Mouse (Mus musculus): ENCODE results near the gene Clasp2. TPM values are rescaled to one million over a fixed set of nuclear protein-coding genes. Genes with fewer than 3 reads are reported as not detected.
"Not testable (repeated sequence)": the region's sequence is repeated elsewhere in the genome, so short reads cannot be mapped to it uniquely, and the experiment has no call there.

Clasp2 gene
- total RNA-seq, 2 experiments from 2014 or later, result 212 TPM

GRCm38 (mm10) chr9:113837461-113837860 is 96.2 kb downstream of the Clasp2 start:
- no peak overlapping the region for H3K4me3 ChIP-seq
- TF ChIP-seq CTCF (IDR thresholded peaks at IDR 0.05), result no peak
- no peak overlapping the region for H3K27ac ChIP-seq
- intact Hi-C loops (cut with DNase I), result loop anchor here (5.0 kb wide), 1 partner anchor 55 kb away; no protein-coding TSS in a partner anchor
- DNase-seq (ENCODE audit: extremely low spot score in 1 of 2, low spot score in 2 of 2), result no peak

GRCm38 (mm10) chr9:113844029-113844428 is 102.8 kb downstream of the Clasp2 start:
- intact Hi-C loops (cut with DNase I), result no loop called here
- no peak for DNase-seq (ENCODE audit: extremely low spot score in 1 of 2, low spot score in 2 of 2)

GRCm38 (mm10) chr9:113855441-113855840 is 114.2 kb downstream of the Clasp2 start:
- intact Hi-C loops (cut with DNase I), result no loop called here
- H3K4me3 ChIP-seq, result no peak overlapping the region
- no peak overlapping the region for H3K27ac ChIP-seq
- DNase-seq (ENCODE audit: extremely low spot score in 1 of 2, low spot score in 2 of 2), result no peak
- no peak for TF ChIP-seq CTCF (IDR thresholded peaks at IDR 0.05)

More at GRCm38 (mm10) chr9:113844029-113844428, 102.8 kb downstream of the Clasp2 start:
- no peak for TF ChIP-seq CTCF (IDR thresholded peaks at IDR 0.05)
- Histone ChIP-seq H3K4me3 (no peak overlapping the region), H3K27ac (no peak overlapping the region)

GRCm38 (mm10) chr9:113857281-113857928 is 116.1 kb downstream of the Clasp2 start:
- Histone ChIP-seq H3K27ac (no peak overlapping the region), H3K4me3 (no peak overlapping the region)
- DNase-seq (ENCODE audit: extremely low spot score in 1 of 2, low spot score in 2 of 2), result no peak
- intact Hi-C loops (cut with DNase I), result no loop called here
- TF ChIP-seq CTCF (IDR thresholded peaks at IDR 0.05), result no peak

DNA sequence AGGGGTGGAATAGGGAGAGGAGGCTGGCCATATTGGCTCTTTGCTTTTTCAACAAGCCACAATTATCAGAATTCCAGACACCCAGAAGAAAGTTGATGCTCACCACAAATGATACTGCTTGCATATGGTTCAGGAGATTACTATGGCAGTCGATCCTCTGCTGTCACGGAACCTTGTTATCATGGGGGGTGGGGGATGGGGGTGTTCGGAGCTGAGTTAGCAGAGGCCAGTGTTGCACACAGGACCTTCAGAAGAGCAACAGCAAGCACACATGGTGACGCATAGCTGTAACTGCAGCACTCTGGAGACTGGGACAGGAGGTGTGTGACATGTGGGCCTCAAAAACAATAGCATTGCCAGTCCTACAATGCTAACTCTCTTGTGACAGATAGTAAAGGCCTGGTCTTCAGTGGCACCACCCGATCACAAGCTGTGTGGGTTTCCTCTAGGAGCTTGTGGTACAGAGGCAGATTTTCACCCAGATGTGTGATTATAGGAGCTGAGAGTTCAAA is 116.7 kb downstream of the Clasp2 start:
- H3K4me3 ChIP-seq, result no peak overlapping the region
- H3K27ac ChIP-seq, result no peak overlapping the region
- intact Hi-C loops (cut with DNase I), result no loop called here
- no peak for DNase-seq (ENCODE audit: extremely low spot score in 1 of 2, low spot score in 2 of 2)
- no peak for TF ChIP-seq CTCF (IDR thresholded peaks at IDR 0.05)

DNA sequence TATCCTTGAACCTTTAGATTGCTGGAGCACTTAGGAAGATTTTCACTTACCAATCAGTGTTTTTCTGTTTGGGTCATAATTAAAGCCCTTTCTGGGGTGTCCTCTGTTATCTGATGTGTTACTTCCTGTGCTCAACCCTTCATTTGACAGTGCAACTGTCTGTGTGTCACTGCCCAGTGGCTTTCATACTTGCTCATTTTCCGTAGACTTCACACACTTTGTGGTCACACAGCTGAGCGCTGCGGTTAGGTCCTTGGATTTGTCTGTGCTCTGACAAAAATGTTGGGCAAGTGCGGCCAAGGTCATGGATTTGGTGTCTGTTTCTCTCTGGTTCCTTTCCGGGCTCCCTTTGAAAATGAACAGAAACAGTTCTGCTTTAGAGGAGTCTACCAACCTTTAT is 118.1 kb downstream of the Clasp2 start:
- DNase-seq (ENCODE audit: extremely low spot score in 1 of 2, low spot score in 2 of 2), result no peak
- TF ChIP-seq CTCF (IDR thresholded peaks at IDR 0.05), result no peak
- Histone ChIP-seq H3K27ac (0 out of 2 replicates have a peak overlapping the region, but pooled peaks have one; percentile 6), H3K4me3 (no peak overlapping the region)
- intact Hi-C loops (cut with DNase I), result no loop called here

GRCm38 (mm10) chr9:113863370-113863999 is 122.2 kb downstream of the Clasp2 start:
- no peak for DNase-seq (ENCODE audit: extremely low spot score in 1 of 2, low spot score in 2 of 2)
- Histone ChIP-seq H3K27ac (peak overlapping the region; percentile 37; the same call in 1 of the 2 replicates), H3K4me3 (no peak overlapping the region)
- intact Hi-C loops (cut with DNase I), result no loop called here
- no peak for TF ChIP-seq CTCF (IDR thresholded peaks at IDR 0.05)

DNA sequence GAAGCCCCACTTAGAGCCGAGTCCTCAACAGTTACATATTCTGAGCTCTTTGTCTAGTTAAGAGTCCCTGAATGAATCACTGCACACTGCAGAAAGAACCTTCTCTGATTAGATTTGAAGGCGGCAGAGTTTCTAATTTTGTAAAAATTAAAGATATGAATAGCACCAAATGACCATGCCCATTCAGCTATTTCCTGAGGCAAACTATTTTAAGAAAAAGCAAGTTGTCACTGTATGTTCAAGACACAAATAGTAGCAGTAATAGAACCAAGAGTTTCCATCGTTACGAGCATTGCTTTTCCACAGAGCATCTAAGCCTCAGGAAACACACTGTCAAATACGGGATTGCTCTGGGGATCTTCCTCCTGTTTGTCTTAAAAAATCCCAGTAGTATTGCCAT is 126.7 kb downstream of the Clasp2 start:
- Histone ChIP-seq H3K27ac (no peak overlapping the region; the same call in 1 of the 2 replicates), H3K4me3 (no peak overlapping the region)
- TF ChIP-seq CTCF (IDR thresholded peaks at IDR 0.05), result no peak
- intact Hi-C loops (cut with DNase I), result no loop called here
- DNase-seq (ENCODE audit: extremely low spot score in 1 of 2, low spot score in 2 of 2), result no peak

DNA sequence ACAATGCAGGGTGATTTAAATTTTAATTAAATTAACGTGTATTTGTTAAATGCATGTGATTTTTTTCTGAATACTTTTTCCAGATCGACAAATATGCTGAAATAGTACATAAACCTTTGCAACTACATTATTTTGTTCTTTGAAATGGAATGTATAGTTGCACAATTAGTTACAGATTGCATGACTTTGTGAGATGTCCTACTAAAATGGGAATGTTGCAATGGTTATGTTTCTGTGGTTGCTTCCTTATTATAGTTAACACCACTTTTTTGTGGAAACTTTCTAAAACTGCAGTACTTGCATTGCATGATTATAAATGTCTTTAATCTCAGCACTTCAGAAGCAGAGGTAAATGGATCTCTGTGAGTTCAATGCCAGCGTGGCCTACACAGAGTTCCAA is 153.6 kb downstream of the Clasp2 start:
- intact Hi-C loops (cut with DNase I), result no loop called here
- H3K4me3 ChIP-seq, result no peak overlapping the region

DNA sequence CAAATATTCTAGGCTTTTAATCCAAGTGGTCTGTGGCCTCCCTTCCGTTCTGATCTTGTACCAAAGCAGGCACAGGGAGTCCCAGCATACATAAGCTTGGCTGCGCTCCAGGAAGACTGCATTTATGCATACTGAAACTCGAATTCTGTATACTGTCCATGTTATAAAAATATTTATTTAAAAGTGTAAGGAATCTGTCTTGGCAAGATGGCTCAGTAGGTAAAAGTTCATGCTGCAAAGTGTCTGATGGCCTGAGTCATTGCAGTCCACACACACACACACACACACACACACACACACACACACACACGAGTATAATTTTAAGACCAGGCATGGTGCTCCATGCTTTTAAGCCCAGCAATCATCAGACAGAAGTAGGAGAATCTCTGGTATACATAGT is 161.9 kb downstream of the Clasp2 start:
- no peak for DNase-seq (ENCODE audit: extremely low spot score in 1 of 2, low spot score in 2 of 2)
- intact Hi-C loops (cut with DNase I), result loop anchor here (5.0 kb wide), 1 partner anchor 161 kb away; the partner anchor contains the start of gene Clasp2

More for the DNA sequence above, 153.6 kb downstream of the Clasp2 start:
- no peak for DNase-seq (ENCODE audit: extremely low spot score in 1 of 2, low spot score in 2 of 2)
- TF ChIP-seq CTCF (IDR thresholded peaks at IDR 0.05), result no peak
- no peak overlapping the region for H3K27ac ChIP-seq

GRCm38 (mm10) chr9:113904315-113904714 is 163.0 kb downstream of the Clasp2 start:
- not testable (repeated sequence) for H3K27ac ChIP-seq; H3K4me3 ChIP-seq; DNase-seq (ENCODE audit: extremely low spot score in 1 of 2, low spot score in 2 of 2)
- TF ChIP-seq CTCF (IDR thresholded peaks at IDR 0.05), result peak; percentile 39
- intact Hi-C loops (cut with DNase I), result loop anchor here (5.0 kb wide), 1 partner anchor 162 kb away; the partner anchor contains the start of gene Clasp2

More for the DNA sequence above, 161.9 kb downstream of the Clasp2 start:
- TF ChIP-seq CTCF (IDR thresholded peaks at IDR 0.05), result no peak
- Histone ChIP-seq H3K27ac (no peak overlapping the region), H3K4me3 (no peak overlapping the region)

GRCm38 (mm10) chr9:113915789-113916188 is 174.5 kb downstream of the Clasp2 start:
- no peak for TF ChIP-seq CTCF (IDR thresholded peaks at IDR 0.05)
- H3K27ac ChIP-seq, result no peak overlapping the region
- DNase-seq (ENCODE audit: extremely low spot score in 1 of 2, low spot score in 2 of 2), result no peak
- intact Hi-C loops (cut with DNase I), result no loop called here
- H3K4me3 ChIP-seq, result no peak overlapping the region
